Mouse (Mus musculus) gastrocnemius, postnatal 14 days (tissue): ENCODE results near the gene Ppp2r5a. TPM values are rescaled to one million over a fixed set of nuclear protein-coding genes. Genes with fewer than 3 reads are reported as not detected.

Experiments
- DNase-seq: peaks from one replicate; pipeline ENCODE4 v3.0.0; 2021; ENCODE audit warnings: mixed read lengths
- intact Hi-C: fragments of 180-260 bp; cut with DNase I; formaldehyde crosslinking; loops from one replicate; pipeline ENCODE4 v1.15.1; 2025; ENCODE audit warnings: low total_unique reads
- total RNA-seq, 2 experiments: library from RNA; stranded (reverse); gene quantifications; 2 replicates each; pipeline ENCODE4 v1.2.3; 2021

Gene Ppp2r5a
- total RNA-seq, 2 experiments from 2014 or later: 63.0 to 67.2 TPM

DNA sequence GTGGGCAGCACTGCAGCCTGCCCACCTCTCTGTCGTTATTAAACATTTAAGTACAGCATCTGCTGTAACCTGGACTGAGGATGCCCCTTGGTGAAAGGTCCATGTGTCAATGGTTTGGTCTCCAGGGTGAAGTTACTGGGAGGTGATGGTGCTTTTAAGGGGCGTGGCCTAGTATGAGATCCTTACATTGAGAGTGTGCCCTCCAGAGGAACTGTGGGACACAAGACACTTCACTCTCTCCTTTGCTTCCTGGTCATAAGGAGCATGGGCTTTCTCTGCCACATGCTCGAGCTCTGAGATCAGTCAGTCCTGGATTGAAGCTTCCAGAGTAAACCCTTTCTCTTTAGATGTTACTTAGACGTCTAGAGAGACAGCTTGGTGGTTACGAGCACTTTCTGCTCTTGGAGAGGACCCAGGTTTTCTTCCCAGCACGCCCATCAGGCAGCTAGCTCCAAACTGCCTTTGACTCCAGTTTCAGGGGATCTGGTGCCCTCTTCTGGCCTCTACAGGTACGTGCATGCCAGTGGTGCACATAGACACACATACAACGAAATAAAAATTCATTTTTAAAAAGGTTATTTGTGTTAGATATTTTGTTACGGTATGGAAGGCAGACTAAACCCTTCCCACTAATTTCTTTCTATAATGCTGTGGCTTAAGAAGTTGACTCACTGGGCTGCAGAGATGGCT is 95.2 kb downstream of the Ppp2r5a start:
- intact Hi-C loops: no loop called here
- DNase-seq: no peak

DNA sequence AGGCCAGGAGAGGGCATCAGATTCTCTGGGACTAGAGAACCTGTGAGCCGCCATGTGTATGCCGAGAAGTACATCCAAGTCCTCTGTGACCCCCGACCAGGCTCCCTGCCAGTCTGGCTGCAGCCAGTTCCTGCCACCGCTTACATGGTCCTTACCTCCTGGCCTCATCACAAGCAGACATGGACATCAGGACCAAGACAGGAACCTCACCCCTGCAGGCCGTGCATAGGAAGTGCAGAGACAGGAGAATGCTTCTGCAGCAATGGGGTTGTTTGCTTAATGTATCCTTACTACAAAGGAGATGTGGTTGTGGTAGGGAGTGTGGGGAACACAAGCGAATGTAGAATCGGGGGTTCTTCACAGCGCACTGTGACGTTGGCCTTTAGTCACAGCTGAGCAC is 96.8 kb downstream of the Ppp2r5a start:
- intact Hi-C loops: no loop called here

DNA sequence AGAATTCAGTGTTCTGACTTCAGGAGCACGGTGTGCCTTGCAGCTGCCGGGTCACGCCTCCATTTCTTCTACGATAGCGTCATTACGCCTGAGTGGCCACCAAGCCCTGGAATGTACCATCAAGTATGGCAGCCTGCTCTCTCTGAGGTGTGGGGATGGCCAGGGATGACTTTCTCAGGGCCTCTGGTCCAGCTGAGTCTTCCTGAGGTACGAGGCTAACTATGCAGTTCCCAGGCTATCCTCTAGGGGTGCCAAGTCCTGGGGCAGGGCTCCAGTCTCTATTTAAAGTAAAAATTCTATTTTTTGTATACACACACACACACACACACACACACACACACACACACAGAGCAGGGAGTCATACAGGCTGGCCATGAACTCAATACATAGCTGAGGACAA is 97.5 kb downstream of the Ppp2r5a start:
- intact Hi-C loops: no loop called here
- no peak for DNase-seq

More for the DNA sequence above, 96.8 kb downstream of the Ppp2r5a start:
- no peak for DNase-seq

DNA sequence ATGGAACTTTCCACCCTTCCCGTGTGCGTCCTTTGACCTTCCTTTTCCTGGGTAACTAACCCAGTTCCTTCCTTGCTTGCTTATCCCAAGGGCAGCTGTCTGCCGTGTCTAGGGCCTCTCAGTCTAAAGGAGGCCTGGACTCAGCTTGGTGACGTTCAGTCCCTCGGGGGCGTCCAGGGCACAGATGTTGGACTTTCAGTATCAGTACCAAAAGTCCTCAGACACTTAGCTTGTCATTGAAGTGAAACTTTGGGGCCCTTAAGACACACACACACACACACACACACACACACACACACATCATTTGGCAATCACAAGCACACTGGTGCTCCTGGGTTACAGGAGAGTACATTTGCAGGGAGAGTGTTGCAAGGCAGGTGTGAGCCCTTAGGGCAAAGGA is 98.9 kb downstream of the Ppp2r5a start:
- intact Hi-C loops: no loop called here
- no peak for DNase-seq

DNA sequence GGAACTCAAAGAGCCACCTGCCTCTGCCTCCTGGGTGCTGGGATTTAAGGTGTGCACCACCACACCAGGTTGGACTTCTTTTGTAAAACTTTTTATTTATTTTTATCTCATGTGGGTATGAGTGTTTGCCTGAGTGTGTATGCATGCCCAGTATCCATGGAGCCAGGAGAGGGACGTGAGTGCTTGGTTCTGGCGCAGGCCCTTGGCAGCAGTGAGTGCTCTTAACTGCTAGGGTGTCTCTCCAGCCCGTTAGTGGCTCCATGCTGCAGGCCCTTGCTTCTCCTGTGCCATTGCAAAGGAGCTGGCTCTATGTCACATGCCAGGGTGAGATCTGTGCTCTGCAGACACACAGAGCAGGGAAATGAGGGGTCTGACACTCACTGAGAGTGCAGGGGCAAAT is 99.3 kb downstream of the Ppp2r5a start:
- intact Hi-C loops: no loop called here
- no peak for DNase-seq

Other genes with a start within 250 kb of the Ppp2r5a start
- gene Fam71a, start 238.5 kb downstream of the Ppp2r5a start, total RNA-seq: not detected
- 10 to 100 TPM in 1 of 2 experiments, 1 to 10 TPM in 1; 4.2 to 12.3 TPM for gene Atf3, start 185.2 kb downstream of the Ppp2r5a start, total RNA-seq
- 10 to 100 TPM; 61.0 to 67.6 TPM for gene Nenf, start 85.1 kb downstream of the Ppp2r5a start, total RNA-seq
- gene Tmem206, start 77.4 kb downstream of the Ppp2r5a start, total RNA-seq: 1 to 10 TPM; 1.8 to 2.3 TPM
- 1 to 10 TPM in 1 of 2 experiments, under 1 TPM in 1; 1.00 to 2.0 TPM for gene Dtl, start 172.3 kb upstream of the Ppp2r5a start, total RNA-seq
- gene Ints7, start 172.4 kb upstream of the Ppp2r5a start, total RNA-seq: 10 to 100 TPM; 10.1 TPM